Mouse (Mus musculus) embryonic stem cell, embryonic (primary cell): ENCODE measurements at regions not wholly inside any gene's neighbourhood (a gene's known extent, or its start where the extent isn't known, plus 50 kb on each side); places are given as distances from the start of the nearest gene placed in this dataset.

ENCODE experiments used
- CTCF ChIA-PET, 4 experiments: fragments of 300-600 bp in 2 of 4; fragments of 350-600 bp in 2 of 4; sonication (Branson Sonifier 250); formaldehyde crosslinking; loops; one replicate each; lab custom pipeline; 2022; ENCODE audit warnings: inconsistent platforms in 2 of 4; lab: Charles Lee
- POLR2A ChIA-PET, 4 experiments: fragments of 300-600 bp in 2 of 4; fragments of 350-600 bp in 2 of 4; sonication (Branson Sonifier 250); formaldehyde crosslinking; loops; one replicate each; lab custom pipeline; 2022; ENCODE audit warnings: antibody characterized with exemption in 4 of 4, inconsistent platforms in 1 of 4; lab: Charles Lee

GRCm38 (mm10) chr15:88290740-88291363 is 309.2 kb upstream of the Zdhhc25 start:
- POLR2A ChIA-PET, result no interaction called here

GRCm38 (mm10) chr15:88299061-88299460 is 301.0 kb upstream of the Zdhhc25 start:
- CTCF ChIA-PET, result no interaction called here
- POLR2A ChIA-PET, result no interaction called here

More at GRCm38 (mm10) chr15:88290740-88291363, 309.2 kb upstream of the Zdhhc25 start:
- CTCF ChIA-PET, result no interaction called here

- POLR2A ChIA-PET, result no interaction called here
- CTCF ChIA-PET, result no interaction called here
Measured at GRCm38 (mm10) chr15:88311158-88311557, 288.9 kb upstream of the Zdhhc25 start.

- CTCF ChIA-PET, result no interaction called here
- POLR2A ChIA-PET, result interaction anchor here in 1 of 4 experiments (0.7 to 0.8 kb wide), 2 partner anchors 32 to 472 kb away, joined by 3 to 6 read pairs; no protein-coding TSS in a partner anchor
Measured at GRCm38 (mm10) chr15:88314810-88315459, 285.2 kb upstream of the Zdhhc25 start.

- POLR2A ChIA-PET, result interaction anchor here in 1 of 4 experiments (0.6 kb wide), 1 partner anchor 520 kb away, joined by 5 read pairs; no protein-coding TSS in a partner anchor
Measured at GRCm38 (mm10) chr15:88318048-88318447, 282.1 kb upstream of the Zdhhc25 start.

GRCm38 (mm10) chr15:88319527-88319926 is 280.6 kb upstream of the Zdhhc25 start:
- ChIA-PET POLR2A (interaction anchor here in 1 of 4 experiments (0.7 kb wide), 1 partner anchor 210 kb away, joined by 4 read pairs; no protein-coding TSS in a partner anchor), CTCF (interaction anchor here (0.6 to 2.2 kb wide), 34 partner anchors 11 to 834 kb away, joined by 3 to 19 read pairs (median 4); no protein-coding TSS in a partner anchor)

More at GRCm38 (mm10) chr15:88318048-88318447, 282.1 kb upstream of the Zdhhc25 start:
- CTCF ChIA-PET, result interaction anchor here in 2 of 4 experiments (1.0 kb wide), 2 partner anchors 151 kb away, joined by 3 to 4 read pairs; no protein-coding TSS in a partner anchor

GRCm38 (mm10) chr15:88323584-88324375 is 276.3 kb upstream of the Zdhhc25 start:
- ChIA-PET CTCF (interaction anchor here in 1 of 4 experiments (0.6 kb wide), 1 partner anchor 11 kb away, joined by 3 read pairs; no protein-coding TSS in a partner anchor), POLR2A (no interaction called here)

- ChIA-PET CTCF (interaction anchor here in 1 of 4 experiments (1.0 to 1.3 kb wide), 4 partner anchors 74 to 230 kb away, joined by 3 to 5 read pairs (median 3); no protein-coding TSS in a partner anchor), POLR2A (no interaction called here)
Measured at GRCm38 (mm10) chr15:88325108-88325507, 275.0 kb upstream of the Zdhhc25 start.

GRCm38 (mm10) chr15:88353206-88353605 is 246.9 kb upstream of the Zdhhc25 start:
- CTCF ChIA-PET, result no interaction called here
- POLR2A ChIA-PET, result no interaction called here

- POLR2A ChIA-PET, result no interaction called here
- CTCF ChIA-PET, result no interaction called here
Measured at GRCm38 (mm10) chr15:88360375-88361035, 239.6 kb upstream of the Zdhhc25 start.

GRCm38 (mm10) chr15:88361351-88361750 is 238.8 kb upstream of the Zdhhc25 start:
- POLR2A ChIA-PET, result no interaction called here
- CTCF ChIA-PET, result no interaction called here

GRCm38 (mm10) chr15:88362966-88363365 is 237.1 kb upstream of the Zdhhc25 start:
- ChIA-PET CTCF (no interaction called here), POLR2A (interaction anchor here in 3 of 4 experiments (0.5 to 0.7 kb wide), 3 partner anchors 10 to 1288 kb away, joined by 3 to 5 read pairs (median 3); no protein-coding TSS in a partner anchor)

- CTCF ChIA-PET, result no interaction called here
Measured at GRCm38 (mm10) chr15:88370366-88370765, 229.7 kb upstream of the Zdhhc25 start.

GRCm38 (mm10) chr15:88372039-88372438 is 228.1 kb upstream of the Zdhhc25 start:
- POLR2A ChIA-PET, result interaction anchor here in 2 of 4 experiments (0.6 to 1.1 kb wide), 2 partner anchors 8 to 685 kb away, joined by 3 read pairs; no protein-coding TSS in a partner anchor
- CTCF ChIA-PET, result no interaction called here

More at GRCm38 (mm10) chr15:88370366-88370765, 229.7 kb upstream of the Zdhhc25 start:
- POLR2A ChIA-PET, result no interaction called here

GRCm38 (mm10) chr15:88373923-88374322 is 226.2 kb upstream of the Zdhhc25 start:
- CTCF ChIA-PET, result interaction anchor here in 1 of 4 experiments (0.9 kb wide), 1 partner anchor 25 kb away, joined by 3 read pairs; no protein-coding TSS in a partner anchor
- POLR2A ChIA-PET, result no interaction called here

- CTCF ChIA-PET, result no interaction called here
- POLR2A ChIA-PET, result no interaction called here
Measured at GRCm38 (mm10) chr15:88379342-88379741, 220.8 kb upstream of the Zdhhc25 start.

GRCm38 (mm10) chr15:88379951-88380623 is 220.0 kb upstream of the Zdhhc25 start:
- ChIA-PET POLR2A (interaction anchor here in 1 of 4 experiments (0.8 kb wide), 1 partner anchor 8 kb away, joined by 3 read pairs; no protein-coding TSS in a partner anchor), CTCF (no interaction called here)

GRCm38 (mm10) chr15:88381419-88381818 is 218.7 kb upstream of the Zdhhc25 start:
- POLR2A ChIA-PET, result no interaction called here
- CTCF ChIA-PET, result no interaction called here
